Mouse (Mus musculus) heart, adult 2 months (tissue): ENCODE results near the gene Sugp2.

Experiments used
- CTCF ChIP-seq: fragments of 200-600 bp; IDR thresholded peaks from 2 replicates; pipeline ENCODE4 v1.8.1; 2022; ENCODE audit warnings: antibody characterized with exemption, mild to moderate bottlenecking, moderate library complexity
- POLR2A ChIP-seq: fragments of 200-500 bp; IDR thresholded peaks from 2 replicates; pipeline ENCODE4 v1.6.1; 2011; ENCODE audit warnings: mild to moderate bottlenecking, low read depth, low read length, control low read depth; ENCODE audit not compliant: insufficient read depth

GRCm38 (mm10) chr8:70233606-70234005 is 420 bp upstream of the Sugp2 start:
- no peak for TF ChIP-seq POLR2A
- TF ChIP-seq CTCF: no peak
